Comparison of ENCODE assay signal across 26 mouse cellular contexts in the genomic region with DNA sequence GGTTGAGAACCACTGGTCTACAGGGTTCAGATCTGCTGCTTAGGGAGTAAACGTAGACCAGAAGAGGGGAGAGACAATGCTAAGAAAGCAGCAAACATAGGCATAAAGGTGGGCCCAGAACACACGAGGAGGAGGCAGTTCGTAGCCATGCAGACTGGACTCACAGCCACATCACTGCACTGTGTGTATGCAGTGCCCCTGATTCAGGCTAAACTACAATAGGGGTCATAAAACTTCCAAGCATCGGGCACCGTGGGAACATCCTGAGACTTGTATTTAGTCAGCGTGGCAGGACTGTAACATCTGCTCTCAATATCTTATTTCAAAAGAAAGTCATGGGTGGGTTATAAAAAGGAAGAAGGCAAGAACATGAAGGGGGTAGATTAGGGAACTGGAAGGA. TPM values are rescaled to one million over a fixed set of nuclear protein-coding genes. Genes with fewer than 3 reads are reported as not detected.
A peak's percentile ranks its signal among the peaks of the same experiment; 100 is the strongest.
DNase-seq lines count a peak whose midpoint lies in the region; ATAC-seq and TF ChIP-seq lines count a peak whose summit lies in the region.
"Had no signal": no experiment of that assay in that cellular context is flagged by ENCODE, and none has a peak within 500 bp of the region (broad histone marks: within the 10 kb centered on the region; RNA-seq: fewer than 3 reads in every experiment).

No protein-coding gene starts in this region.

- no peaks in the 10 kb centered on the region for H3K27me3 ChIP-seq in kidney, embryonic 16.5 days (ENCODE audit: insufficient read depth, low read length)
- H3K27me3 ChIP-seq in embryonic facial prominence, embryonic 13.5 days = no peaks in the 10 kb centered on the region
- H3K27me3 ChIP-seq in limb, embryonic 14.5 days (ENCODE audit: control insufficient read depth, insufficient read depth, low read length) = no peaks in the 10 kb centered on the region
- H3K27me3 ChIP-seq: heart, embryonic 15.5 days; hindbrain, embryonic 13.5 days; liver, embryonic 12.5 days; megakaryocyte, embryonic 14.5 days; midbrain, embryonic 12.5 days had no signal

- H3K4me2 ChIP-seq in kidney, embryonic 16.5 days (replicated peaks; ENCODE audit: low read depth, low read length) = no peak overlapping the region
- H3K4me2 ChIP-seq in embryonic facial prominence, embryonic 13.5 days = no peak overlapping the region
- no peak overlapping the region for H3K4me2 ChIP-seq in limb, embryonic 14.5 days (replicated peaks; ENCODE audit: low read depth, low read length, severe bottlenecking)
- H3K4me2 ChIP-seq: heart, embryonic 15.5 days; hindbrain, embryonic 13.5 days; liver, embryonic 12.5 days; midbrain, embryonic 12.5 days had no signal

- intact Hi-C loops in heart, postnatal 10 days (cut with DNase I) = no loop called here

- peaks cover 27% of the 10 kb centered on the region for H3K4me1 ChIP-seq in kidney, embryonic 16.5 days (ENCODE audit: insufficient read depth, low read length)
- H3K4me1 ChIP-seq in embryonic facial prominence, embryonic 13.5 days = peaks cover 42% of the 10 kb centered on the region
- H3K4me1 ChIP-seq in limb, embryonic 14.5 days (ENCODE audit: control insufficient read depth, insufficient read depth, low read length) = peaks cover 31% of the 10 kb centered on the region
- H3K4me1 ChIP-seq: midbrain, embryonic 12.5 days had no signal

- no peaks in the 10 kb centered on the region for H3K36me3 ChIP-seq in kidney, embryonic 16.5 days (ENCODE audit: insufficient read depth, low read length)
- H3K36me3 ChIP-seq in embryonic facial prominence, embryonic 13.5 days = peaks cover 13% of the 10 kb centered on the region
- 0 out of 2 replicates have a peak, but pooled peaks cover 14% of the 10 kb centered on the region for H3K36me3 ChIP-seq in limb, embryonic 14.5 days (ENCODE audit: control insufficient read depth, insufficient read depth, low read length)
- H3K36me3 ChIP-seq: heart, embryonic 15.5 days; midbrain, embryonic 12.5 days had no signal

- TF ChIP-seq POLR2A in limb, embryonic 14.5 days (IDR thresholded peaks at IDR 0.05; ENCODE audit: borderline replicate concordance, extremely low read depth, insufficient read depth, insufficient read length) = no peak

- DNase-seq in heart, adult 11 months = peak; percentile 60
- no peak for DNase-seq in heart, postnatal 10 days
- DNase-seq in kidney, postnatal 14 days = no peak
- DNase-seq in limb, embryonic 14.5 days (ENCODE audit: low spot score) = no peak
- no peak for DNase-seq in right cerebral cortex, adult 18-20 months
- DNase-seq: adrenal gland, postnatal 14 days; cerebellum, adult 11 months; cerebellum, adult 9-10 months; cerebellum, postnatal 36 days; gastrocnemius, postnatal 25 days; kidney, postnatal 25 days; liver, postnatal 0 days; lung, postnatal 36 days; right cerebral cortex, postnatal 4 days had no signal

- no peaks in the 10 kb centered on the region for H3K9me3 ChIP-seq in kidney, embryonic 16.5 days (ENCODE audit: low read length)
- no peaks in the 10 kb centered on the region for H3K9me3 ChIP-seq in embryonic facial prominence, embryonic 13.5 days
- H3K9me3 ChIP-seq in limb, embryonic 14.5 days (ENCODE audit: control insufficient read depth, low read length) = no peaks in the 10 kb centered on the region
- H3K9me3 ChIP-seq: heart, embryonic 15.5 days; hindbrain, embryonic 13.5 days; liver, embryonic 12.5 days had no signal

- no peak overlapping the region for H3K4me3 ChIP-seq in kidney, embryonic 16.5 days (ENCODE audit: low read length)
- no peak overlapping the region for H3K4me3 ChIP-seq in embryonic facial prominence, embryonic 13.5 days
- H3K4me3 ChIP-seq in limb, embryonic 14.5 days (replicated peaks; ENCODE audit: low read length) = no peak overlapping the region
- H3K4me3 ChIP-seq: heart, embryonic 15.5 days; hindbrain, embryonic 13.5 days; left cerebral cortex, adult 2 months; liver, embryonic 12.5 days; megakaryocyte, embryonic 14.5 days; midbrain, embryonic 12.5 days had no signal

- H3K27ac ChIP-seq in kidney, embryonic 16.5 days (ENCODE audit: low read length) = peak overlapping the region; percentile 59
- peak overlapping the region; percentile 12; the same call in 1 of the 2 replicates for H3K27ac ChIP-seq in embryonic facial prominence, embryonic 13.5 days
- H3K27ac ChIP-seq in limb, embryonic 14.5 days (replicated peaks; ENCODE audit: low read depth, low read length) = peak overlapping the region; percentile 35; the same call in 1 of the 2 replicates
- H3K27ac ChIP-seq: heart, embryonic 15.5 days; left cerebral cortex, adult 2 months; liver, embryonic 12.5 days; midbrain, embryonic 12.5 days; stomach, postnatal 0 days had no signal

- no peak overlapping the region for H3K9ac ChIP-seq in kidney, embryonic 16.5 days (replicated peaks; ENCODE audit: low read length)
- no peak overlapping the region for H3K9ac ChIP-seq in embryonic facial prominence, embryonic 13.5 days
- no peak overlapping the region for H3K9ac ChIP-seq in limb, embryonic 14.5 days (ENCODE audit: low read depth, low read length, severe bottlenecking)
- H3K9ac ChIP-seq: heart, embryonic 15.5 days; hindbrain, embryonic 13.5 days; liver, embryonic 12.5 days; liver, postnatal 0 days; midbrain, embryonic 12.5 days had no signal

- 32% methylated on average over 6 of the region's 6 CpGs for WGBS in kidney, embryonic 16.5 days
- WGBS in embryonic facial prominence, embryonic 13.5 days = 25% methylated on average over 6 of the region's 6 CpGs
- WGBS in limb, embryonic 14.5 days = 16% methylated on average over 6 of the region's 6 CpGs

- ATAC-seq in kidney, embryonic 16.5 days (ENCODE audit: low FRiP score, low TSS enrichment) = peak; percentile 70; the same call in 1 of the 2 replicates
- no peak for ATAC-seq in embryonic facial prominence, embryonic 13.5 days (ENCODE audit: insufficient number of reproducible peaks, insufficient read depth, low FRiP score, low TSS enrichment, low read depth)
- peak; percentile 38; the same call in 1 of the 2 replicates for ATAC-seq in limb, embryonic 14.5 days (ENCODE audit: low FRiP score, low read depth)
- ATAC-seq in CD4-positive, CD25-positive, alpha-beta regulatory T cell, adult 4 months = no peak
- ATAC-seq: forebrain, embryonic 14.5 days; intestine, embryonic 16.5 days; liver, embryonic 12.5 days; liver, postnatal 0 days had no signal

RNA-seq across cellular contexts. Expression of gene Disp1, which starts 52.9 kb away (rescaled TPM):
- 10 to 100 TPM; 10.0 to 14.1 TPM for total RNA-seq in heart, postnatal 10 days (2021)
- polyA plus RNA-seq in kidney, embryonic 16.5 days (2015; fragmentation: Nextera tagmentation; extraction: Ambion mirVana) = 12.8 and 15.9 TPM in 2 replicates
- polyA plus RNA-seq in embryonic facial prominence, embryonic 13.5 days (2015; fragmentation: Nextera tagmentation; extraction: Ambion mirVana) = 17.2 and 20.4 TPM in 2 replicates
- 47.3 and 62.7 TPM in 2 replicates for polyA plus RNA-seq in limb, embryonic 14.5 days (2012; rRNA removed)
- 34.7 and 37.9 TPM in 2 replicates for polyA plus RNA-seq in limb, embryonic 14.5 days (2014; fragmentation: Nextera tagmentation; extraction: Ambion mirVana)
- 10 to 100 TPM; 10.5 to 12.7 TPM for polyA plus RNA-seq in CD4-positive, CD25-positive, alpha-beta regulatory T cell, adult 4 months (2017; shearing (Covaris generic))

Comparison
In these comparisons a context has a peak if more than half of its experiments do, and no peak if none do; other contexts are left out.
1. ATAC-seq: peak in kidney, embryonic 16.5 days (single experiment) and limb, embryonic 14.5 days (single experiment); none in embryonic facial prominence, embryonic 13.5 days (single experiment) and CD4-positive, CD25-positive, alpha-beta regulatory T cell, adult 4 months (single experiment).
2. Peak in every context shown above with its lines, with median percentiles within 50 percentile points of each other: H3K27ac ChIP-seq.